Mouse (Mus musculus): ENCODE measurements around the gene Ralgps1.

GRCm38 (mm10) chr2:33329622-33330021, 41.7 kb downstream of the Ralgps1 start:
- TF ChIP-seq CTCF (IDR thresholded peaks at IDR 0.05; ENCODE audit: borderline replicate concordance, extremely low read depth, insufficient read depth, insufficient read length) (no peak), POLR2A (IDR thresholded peaks at IDR 0.05; ENCODE audit: borderline replicate concordance, extremely low read depth, insufficient read depth, insufficient read length, poor library complexity, severe bottlenecking) (no peak)
